Mouse (Mus musculus): ENCODE measurements at regions not wholly inside any gene's neighbourhood (a gene's known extent, or its start where the extent isn't known, plus 50 kb on each side); places are given as distances from the start of the nearest gene placed in this dataset.

DNA sequence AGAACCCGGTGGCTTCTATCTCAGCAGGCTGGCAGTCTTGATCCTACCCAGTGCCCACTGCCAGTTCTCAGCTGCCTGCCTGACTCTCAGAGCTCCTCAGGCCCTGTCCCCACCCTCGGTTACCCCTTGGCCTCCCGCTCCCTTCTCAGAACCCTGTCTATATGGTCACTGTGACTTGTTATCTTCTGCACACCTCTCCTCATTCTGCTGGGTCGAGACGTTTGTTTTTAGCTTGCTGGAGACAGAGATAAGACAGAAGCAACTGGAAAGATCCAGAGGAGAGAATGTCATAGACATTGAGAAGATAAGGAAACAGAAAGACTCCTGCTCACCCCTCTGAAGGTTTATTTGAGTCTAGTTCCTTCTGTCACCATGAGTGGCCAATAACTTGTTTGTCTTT lies 53.8 kb upstream of the Phc1 start:
- no peak for DNase-seq (ENCODE audit: low spot score)

GRCm38 (mm10) chr6:122393231-122393881 lies 53.0 kb upstream of the Phc1 start:
- no peak for DNase-seq (ENCODE audit: low spot score)

- DNase-seq (ENCODE audit: low spot score): peak; percentile 59
Measured at GRCm38 (mm10) chr6:122391725-122392667, 51.6 kb upstream of the Phc1 start.

DNA sequence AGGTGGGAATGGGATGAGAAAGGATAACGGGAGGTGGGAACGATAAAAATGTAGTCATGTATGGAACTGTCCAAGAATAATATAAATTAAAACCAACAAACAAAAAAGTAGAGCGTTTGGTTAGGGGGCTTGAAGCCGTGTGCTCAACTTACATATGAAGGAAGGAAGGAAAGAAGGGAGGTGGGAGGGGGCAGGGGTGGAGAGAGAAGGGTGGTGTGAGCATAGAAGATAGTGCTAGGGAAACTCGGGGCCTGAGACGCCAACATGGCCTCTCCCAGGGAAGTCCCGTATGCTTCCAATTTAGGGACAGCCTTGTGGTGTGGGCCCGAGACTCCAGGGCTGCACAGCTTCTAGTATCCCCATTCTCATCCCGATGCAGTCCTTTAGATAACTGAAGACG lies 50.8 kb upstream of the Phc1 start:
- no peak for DNase-seq (ENCODE audit: low spot score)

DNA sequence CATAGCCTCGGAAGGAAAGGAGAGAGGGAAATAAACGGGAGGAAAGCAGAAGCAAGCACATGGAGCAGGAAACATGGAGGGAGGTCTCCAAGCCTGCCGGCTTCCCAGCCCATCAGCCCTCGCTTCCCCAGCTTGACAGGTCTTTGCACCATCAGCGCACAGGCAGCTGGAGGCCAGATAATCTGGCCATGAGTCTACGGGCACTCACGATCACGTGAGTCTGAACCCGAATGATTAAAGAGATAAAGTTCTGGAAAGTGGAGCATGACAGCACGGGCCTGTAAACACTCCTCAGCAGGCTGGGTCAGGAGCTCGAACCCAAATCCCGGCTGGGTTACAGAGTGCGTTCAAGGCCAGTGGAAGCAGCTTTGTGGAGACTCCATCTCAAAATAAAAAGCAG lies 50.4 kb upstream of the Phc1 start:
- DNase-seq (ENCODE audit: low spot score): no peak

Measured in layer of hippocampus, adult 9-10 months (tissue).